Mouse (Mus musculus) lung, embryonic 14.5 days (tissue): ENCODE results near the gene Pcnx4. TPM values are rescaled to one million over a fixed set of nuclear protein-coding genes. Genes with fewer than 3 reads are reported as not detected.
A peak's percentile ranks its signal among the peaks of the same experiment; 100 is the strongest.

Source experiments
- ATAC-seq: fragments of 200-750 bp; cut with Nextera tagmentation; 2 replicates; pipeline ENCODE4 v1.8.0; 2017; ENCODE audit warnings: mild to moderate bottlenecking, moderate TSS enrichment, moderate library complexity; ENCODE audit not compliant: insufficient read depth
- DNase-seq: peaks from one replicate; pipeline ENCODE4 v3.0.0-alpha.2; 2015
- H3K27ac ChIP-seq: fragments of 300-500 bp; sonication (generic); 2 replicates; pipeline ENCODE4 v1.5.1; 2014; ENCODE audit warnings: low read depth, mild to moderate bottlenecking, moderate library complexity
- H3K27me3 ChIP-seq: fragments of 300-500 bp; sonication (generic); 2 replicates; pipeline ENCODE4 v1.6.1; 2014; ENCODE audit warnings: low read length, control low read depth; ENCODE audit not compliant: insufficient read depth
- H3K36me3 ChIP-seq: fragments of 300-500 bp; sonication (generic); 2 replicates; pipeline ENCODE4 v1.6.1; 2014; ENCODE audit warnings: control low read depth; ENCODE audit not compliant: insufficient read depth
- H3K4me1 ChIP-seq: fragments of 300-500 bp; sonication (generic); 2 replicates; pipeline ENCODE4 v1.6.1; 2014; ENCODE audit warnings: antibody characterized with exemption, control low read depth; ENCODE audit not compliant: insufficient read depth
- H3K4me2 ChIP-seq: fragments of 300-500 bp; sonication (generic); 2 replicates; pipeline ENCODE4 v1.6.1; 2014; ENCODE audit warnings: mild to moderate bottlenecking
- H3K4me3 ChIP-seq: fragments of 300-500 bp; sonication (generic); 2 replicates; pipeline ENCODE4 v1.5.1; 2014; ENCODE audit warnings: low read depth, low read length
- H3K9ac ChIP-seq: fragments of 300-500 bp; sonication (generic); 2 replicates; pipeline ENCODE4 v1.6.1; 2014
- H3K9me3 ChIP-seq: fragments of 300-500 bp; sonication (generic); 2 replicates; pipeline ENCODE4 v1.6.1; 2016; ENCODE audit warnings: low read depth, low read length, control low read depth
- CTCF ChIP-seq: IDR thresholded peaks from 2 replicates; pipeline ENCODE4 v1.5.1; 2016; ENCODE audit warnings: antibody characterized with exemption, low read depth
- WGBS: fragments of 180-500 bp; shearing (Covaris S2); extraction: QIAGEN DNeasy Blood & Tissue Kit; methylation state at CpG from one replicate; pipeline ENCODE4 v1.1.7; 2014; 5-methylcytosine and 5-hydroxymethylcytosine counted together
- polyA plus RNA-seq: library from polyadenylated mRNA; unstranded; fragments of >200 nt; fragmentation: Nextera tagmentation; extraction: Ambion mirVana; gene quantifications from 2 replicates; pipeline ENCODE4 v1.2.1, GENCODE M21; 2014

Pcnx4 gene
- polyA plus RNA-seq, 1 experiment from 2014 or later = 10.8 TPM

- ATAC-seq = no peak; the same call in 1 of the 2 replicates
- Histone ChIP-seq H3K36me3 (no peaks in the 10 kb centered on the region), H3K9ac (peak overlapping the region; percentile 26; the same call in 1 of the 2 replicates), H3K4me3 (peak overlapping the region; percentile 67), H3K4me1 (no peaks in the 10 kb centered on the region), H3K4me2 (peak overlapping the region; percentile 66), H3K27me3 (no peaks in the 10 kb centered on the region), H3K27ac (no peak overlapping the region), H3K9me3 (no peaks in the 10 kb centered on the region)
- WGBS = 32% methylated on average over 3 of the region's 3 CpGs
- TF ChIP-seq CTCF = no peak
- peak; percentile 36 for DNase-seq
These were observed 584 bp upstream of the Pcnx4 start for GRCm38 (mm10) chr12:72535599-72535998.

- Histone ChIP-seq H3K4me3 (no peak overlapping the region), H3K9me3 (no peaks in the 10 kb centered on the region), H3K4me1 (no peaks in the 10 kb centered on the region), H3K27me3 (no peaks in the 10 kb centered on the region), H3K27ac (no peak overlapping the region), H3K36me3 (peaks cover 10% of the 10 kb centered on the region; the same call in 1 of the 2 replicates), H3K9ac (no peak overlapping the region), H3K4me2 (no peak overlapping the region)
- DNase-seq (no peak), ATAC-seq (no peak)
- TF ChIP-seq CTCF = no peak
- WGBS = 88% methylated on average over 10 of the region's 10 CpGs
These were observed 2.4 kb downstream of the Pcnx4 start for GRCm38 (mm10) chr12:72538571-72538970.

DNA sequence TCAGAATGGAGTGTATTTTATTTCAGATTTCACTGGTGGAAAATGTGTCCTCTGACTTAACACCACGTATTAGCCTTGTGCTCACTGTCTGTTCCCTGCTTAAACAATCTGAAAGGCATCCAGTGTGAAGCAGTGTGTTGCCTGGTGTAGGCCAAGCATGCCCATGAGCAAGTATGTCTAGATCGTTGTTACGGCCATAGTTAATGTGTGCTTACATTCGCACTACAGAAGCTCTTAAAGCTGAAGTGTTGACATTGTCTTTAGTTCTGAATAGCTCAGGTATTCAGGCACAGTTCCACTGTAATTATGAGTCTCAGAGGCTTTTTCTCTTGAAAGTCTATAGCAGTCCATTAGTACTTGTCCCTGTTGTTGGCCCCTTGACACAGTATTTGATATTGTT, 18.2 kb downstream of the Pcnx4 start:
- WGBS = 67% methylated on average over 4 of the region's 4 CpGs
- no peak overlapping the region for H3K4me2 ChIP-seq
- H3K9ac ChIP-seq = no peak overlapping the region
- H3K9me3 ChIP-seq = no peaks in the 10 kb centered on the region
- no peaks in the 10 kb centered on the region for H3K4me1 ChIP-seq
- no peak overlapping the region for H3K27ac ChIP-seq
- DNase-seq (peak; percentile 68), ATAC-seq (peak; percentile 63)
- H3K4me3 ChIP-seq = no peak overlapping the region
- H3K27me3 ChIP-seq = no peaks in the 10 kb centered on the region; the same call in 1 of the 2 replicates
- H3K36me3 ChIP-seq = no peaks in the 10 kb centered on the region
- TF ChIP-seq CTCF = no peak

DNA sequence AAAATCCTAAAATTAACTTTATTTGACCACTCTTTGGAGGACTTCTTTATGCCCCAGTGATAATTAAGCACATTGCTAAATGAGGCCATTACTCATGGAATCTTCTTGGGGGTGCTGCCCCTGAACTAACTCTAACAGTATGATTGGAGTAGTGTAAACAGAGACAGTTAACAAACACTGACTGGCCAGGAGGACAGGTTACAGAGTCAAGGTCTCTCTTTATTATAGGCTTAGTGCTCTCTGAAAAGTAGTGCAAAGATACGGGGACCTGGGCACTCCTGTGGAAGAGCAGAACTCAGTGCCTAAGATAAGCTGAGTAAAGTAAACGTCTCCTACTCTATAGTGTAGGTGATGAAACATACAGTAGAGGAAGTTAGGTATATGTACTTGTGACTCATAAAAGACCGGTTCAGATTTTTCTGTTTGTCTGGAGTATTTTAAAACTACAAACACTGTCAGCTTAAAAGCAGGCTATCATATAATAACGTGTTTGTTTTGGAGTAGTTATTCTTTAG, 28.2 kb downstream of the Pcnx4 start:
- Histone ChIP-seq H3K9me3 (no peaks in the 10 kb centered on the region), H3K9ac (no peak overlapping the region), H3K27ac (no peak overlapping the region), H3K4me2 (no peak overlapping the region), H3K4me1 (no peaks in the 10 kb centered on the region), H3K36me3 (no peaks in the 10 kb centered on the region), H3K27me3 (no peaks in the 10 kb centered on the region), H3K4me3 (no peak overlapping the region)
- 61% methylated on average over 4 of the region's 4 CpGs for WGBS
- DNase-seq (no peak), ATAC-seq (no peak)
- no peak for TF ChIP-seq CTCF

DNA sequence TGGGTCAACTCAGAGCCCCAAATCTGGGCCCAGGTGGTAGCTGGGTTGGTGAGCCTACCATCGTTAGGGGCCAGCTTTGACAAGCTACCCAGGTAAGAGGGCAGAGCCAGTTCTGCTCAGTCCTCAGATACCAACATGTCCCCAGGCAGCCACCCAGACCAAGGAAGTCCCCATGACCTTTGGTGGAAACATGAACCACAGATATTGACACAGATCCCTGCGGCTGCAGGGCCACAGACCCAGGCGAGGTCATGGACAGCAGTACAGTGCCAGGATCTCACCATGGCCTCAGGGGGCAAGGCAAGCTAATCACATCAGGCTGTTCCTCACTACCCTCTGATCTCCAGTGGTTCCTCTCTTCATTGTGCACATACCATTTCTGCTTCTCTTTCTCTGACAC, 45.8 kb downstream of the Pcnx4 start:
- Histone ChIP-seq H3K4me3 (no peak overlapping the region), H3K27me3 (no peaks in the 10 kb centered on the region), H3K9ac (no peak overlapping the region), H3K9me3 (no peaks in the 10 kb centered on the region), H3K27ac (no peak overlapping the region), H3K4me2 (no peak overlapping the region), H3K36me3 (no peaks in the 10 kb centered on the region), H3K4me1 (no peaks in the 10 kb centered on the region)
- no peak for ATAC-seq
- 89% methylated on average over 3 of the region's 3 CpGs for WGBS
- no peak for TF ChIP-seq CTCF
- DNase-seq = no peak

DNA sequence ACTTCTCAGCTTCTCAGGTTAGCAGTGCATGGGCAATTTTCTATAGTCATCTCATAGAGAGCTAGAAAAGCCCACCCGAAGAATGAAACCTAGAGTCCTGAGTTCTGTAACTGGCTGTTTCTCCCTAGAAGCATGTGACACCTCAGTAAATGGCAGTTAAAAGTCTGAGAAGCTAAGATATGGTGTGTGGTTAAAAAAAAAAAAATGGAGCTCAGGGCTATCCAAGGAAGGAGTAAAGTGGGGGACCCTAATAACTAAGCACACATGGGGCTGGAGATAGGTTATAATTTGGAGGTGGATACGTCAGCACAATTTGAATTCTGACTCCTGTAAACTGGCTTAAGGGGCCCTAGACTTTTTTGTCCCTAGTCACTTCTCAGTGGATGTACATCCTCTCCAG, 46.9 kb downstream of the Pcnx4 start:
- Histone ChIP-seq H3K27me3 (no peaks in the 10 kb centered on the region), H3K9ac (no peak overlapping the region), H3K4me3 (no peak overlapping the region), H3K36me3 (no peaks in the 10 kb centered on the region), H3K4me1 (no peaks in the 10 kb centered on the region), H3K27ac (no peak overlapping the region), H3K9me3 (no peaks in the 10 kb centered on the region), H3K4me2 (no peak overlapping the region)
- WGBS = 88% methylated on average over 2 of the region's 2 CpGs
- ATAC-seq (no peak), DNase-seq (no peak)
- TF ChIP-seq CTCF = no peak

- Histone ChIP-seq H3K36me3 (no peaks in the 10 kb centered on the region), H3K9me3 (no peaks in the 10 kb centered on the region), H3K27ac (no peak overlapping the region), H3K4me2 (no peak overlapping the region), H3K4me1 (no peaks in the 10 kb centered on the region), H3K4me3 (no peak overlapping the region), H3K9ac (no peak overlapping the region), H3K27me3 (no peaks in the 10 kb centered on the region)
- ATAC-seq (no peak), DNase-seq (no peak)
- WGBS = 91% methylated on average over 1 of the region's 1 CpGs
- no peak for TF ChIP-seq CTCF
These were observed 49.2 kb downstream of the Pcnx4 start for GRCm38 (mm10) chr12:72585339-72585738.

- ATAC-seq = no peak
- Histone ChIP-seq H3K27me3 (no peaks in the 10 kb centered on the region), H3K4me1 (no peaks in the 10 kb centered on the region), H3K27ac (no peak overlapping the region), H3K9me3 (no peaks in the 10 kb centered on the region), H3K36me3 (no peaks in the 10 kb centered on the region), H3K4me2 (no peak overlapping the region), H3K9ac (no peak overlapping the region), H3K4me3 (no peak overlapping the region)
- no peak for TF ChIP-seq CTCF
- no peak for DNase-seq
These were observed 56.8 kb downstream of the Pcnx4 start for GRCm38 (mm10) chr12:72592991-72593390.
